Mouse (Mus musculus): ENCODE measurements around the gene Wfdc12. TPM values are rescaled to one million over a fixed set of nuclear protein-coding genes. Genes with fewer than 3 reads are reported as not detected.

The Wfdc12 gene
- polyA plus RNA-seq, 1 experiment from 2014 or later = not detected

DNA sequence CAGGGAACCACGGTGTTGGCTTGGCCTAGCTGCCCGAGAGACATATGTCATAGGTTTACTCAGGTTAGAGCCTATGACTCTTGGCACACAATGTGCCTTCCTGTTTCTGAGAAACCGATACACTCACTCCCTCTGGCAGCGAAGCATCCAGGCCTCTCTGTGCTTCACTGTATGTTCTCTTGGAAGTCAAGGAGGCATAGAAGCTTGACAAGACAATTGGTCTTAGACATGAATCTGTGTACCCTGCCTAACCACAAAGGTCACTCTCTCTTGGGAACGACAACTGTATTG lies 6.2 kb upstream of the Wfdc12 start:
- TF ChIP-seq CTCF (IDR thresholded peaks at IDR 0.05) = no peak
- ChIA-PET CTCF (no interaction called here), POLR2A (no interaction called here)
- in situ Hi-C loops (cut with MboI; ENCODE audit: low pct_unique_long_range_greater_than_20kb) = no loop called here
- no peak for DNase-seq (ENCODE audit: low read depth, low spot score)
- no peak for ATAC-seq
- H3K27me3 ChIP-seq = peaks cover 6% of the 10 kb centered on the region

DNA sequence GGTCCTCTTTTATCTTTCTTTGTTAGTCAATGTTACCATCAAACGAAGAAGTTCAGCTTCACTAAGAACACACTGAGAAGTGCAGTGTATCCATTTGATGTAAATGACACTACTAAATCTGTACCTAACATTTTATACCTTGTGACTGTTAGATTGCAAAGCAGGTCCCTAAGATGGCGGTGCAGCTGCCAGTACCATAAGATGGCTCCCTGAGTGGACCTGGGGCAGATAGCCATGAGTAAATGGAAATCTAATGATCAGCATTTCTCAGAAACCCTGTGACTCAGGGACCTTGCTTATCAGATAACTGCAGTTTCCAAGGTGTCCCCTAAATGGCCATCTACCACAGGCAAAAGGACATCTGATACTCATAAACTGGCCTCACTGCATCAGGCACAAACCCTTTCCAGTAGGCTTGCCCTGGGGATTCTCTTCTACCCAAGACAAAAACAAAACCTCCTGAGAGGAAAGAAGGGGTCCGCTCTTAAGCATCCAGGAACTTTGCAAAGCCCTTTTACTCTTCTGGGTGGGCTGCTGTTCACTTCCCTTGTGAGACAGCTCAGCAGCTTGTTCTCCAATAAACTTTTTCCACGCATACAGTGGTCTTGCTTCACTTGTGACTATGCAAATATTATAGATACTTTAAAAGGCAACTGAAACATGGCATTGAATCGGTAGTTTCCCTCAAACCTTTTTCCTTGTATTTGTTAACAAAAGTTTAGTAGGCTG lies 5.7 kb upstream of the Wfdc12 start:
- in situ Hi-C loops (cut with MboI; ENCODE audit: low pct_unique_long_range_greater_than_20kb) = no loop called here
- POLR2A ChIA-PET = no interaction called here
- CTCF ChIA-PET = no interaction called here
- TF ChIP-seq CTCF (IDR thresholded peaks at IDR 0.05) = no peak
- no peak for DNase-seq (ENCODE audit: low read depth, low spot score)
- H3K27me3 ChIP-seq = peaks cover 6% of the 10 kb centered on the region
- ATAC-seq = no peak

DNA sequence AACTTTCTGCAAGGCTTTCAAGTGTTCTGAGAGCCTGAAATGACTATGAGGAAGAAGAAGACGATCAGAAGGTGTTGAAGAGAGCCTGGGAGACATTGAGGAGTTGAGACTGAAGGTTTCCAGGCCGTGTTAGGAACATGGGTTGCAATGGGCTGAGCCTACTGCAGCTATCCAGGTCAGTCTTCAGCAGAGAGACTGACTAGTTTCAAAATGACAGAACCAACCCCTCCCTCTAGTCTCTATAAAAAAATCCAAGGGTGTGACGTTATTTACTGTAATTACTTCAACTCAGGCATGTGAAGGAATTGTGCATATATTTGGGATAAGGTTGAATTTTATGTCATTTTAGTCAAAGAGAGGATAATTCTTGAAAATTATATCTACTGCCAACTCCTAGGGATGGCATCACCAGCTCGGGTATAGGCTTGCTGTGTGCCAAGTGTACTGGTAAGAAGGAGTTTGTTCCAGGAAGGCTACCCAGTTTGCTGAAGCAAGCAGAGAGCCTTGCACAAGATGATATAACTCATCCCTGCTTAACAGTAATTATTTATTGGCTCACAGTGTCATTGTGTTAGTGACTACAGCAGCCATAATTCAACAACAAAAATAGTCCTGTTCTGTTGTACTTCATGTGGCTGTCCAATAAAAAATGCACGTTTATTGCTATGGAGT lies 4.7 kb upstream of the Wfdc12 start:
- no peak for ATAC-seq
- H3K27me3 ChIP-seq = peaks cover 6% of the 10 kb centered on the region
- DNase-seq (ENCODE audit: low read depth, low spot score) = no peak
- in situ Hi-C loops (cut with MboI; ENCODE audit: low pct_unique_long_range_greater_than_20kb) = no loop called here
- POLR2A ChIA-PET = no interaction called here
- CTCF ChIA-PET = no interaction called here
- TF ChIP-seq CTCF (IDR thresholded peaks at IDR 0.05) = no peak

DNA sequence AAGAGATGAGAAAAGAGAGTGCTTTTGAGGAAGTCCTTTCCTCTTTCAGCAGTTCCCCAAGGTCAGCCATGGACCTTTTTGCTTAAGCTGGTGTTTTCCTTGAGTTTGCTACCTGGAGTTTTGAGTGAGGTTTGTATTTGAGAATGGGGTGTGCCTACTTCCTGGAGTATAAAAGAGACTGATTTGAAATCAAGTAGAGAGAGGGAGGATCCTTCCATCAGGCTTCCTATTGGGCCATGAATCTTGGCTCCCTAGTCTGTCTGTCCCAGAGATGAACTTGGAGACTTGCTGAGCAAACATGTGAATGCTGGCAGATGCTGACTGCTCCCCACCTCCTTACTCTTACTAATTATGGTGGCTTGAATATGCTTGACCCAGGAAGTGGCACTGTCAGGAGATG lies 1.9 kb upstream of the Wfdc12 start:
- peaks cover 6% of the 10 kb centered on the region for H3K27me3 ChIP-seq
- DNase-seq (ENCODE audit: low read depth, low spot score) (no peak), ATAC-seq (no peak)
- ChIA-PET POLR2A (no interaction called here), CTCF (no interaction called here)
- no peak for TF ChIP-seq CTCF (IDR thresholded peaks at IDR 0.05)
- in situ Hi-C loops (cut with MboI; ENCODE audit: low pct_unique_long_range_greater_than_20kb) = no loop called here

DNA sequence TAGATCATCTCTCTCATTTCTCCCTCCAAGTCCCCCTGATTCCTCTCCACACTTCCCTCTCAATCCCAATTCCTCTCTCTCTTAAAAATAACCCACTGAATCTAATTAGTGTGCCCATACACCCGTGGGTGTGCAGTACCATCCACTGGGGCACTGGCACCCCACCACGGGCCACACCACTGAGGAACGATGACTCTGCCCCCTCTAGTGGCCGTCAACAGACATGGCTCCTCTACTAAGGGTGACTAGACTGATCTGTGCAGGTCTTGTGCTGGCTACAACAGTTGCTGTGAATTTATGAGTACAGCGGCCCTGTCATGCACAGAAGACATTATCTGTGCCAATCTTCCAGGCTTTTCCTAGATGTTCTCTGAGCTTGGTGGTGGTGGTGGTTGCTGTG lies 1.7 kb downstream of the Wfdc12 start:
- in situ Hi-C loops (cut with MboI; ENCODE audit: low pct_unique_long_range_greater_than_20kb) = no loop called here
- DNase-seq (ENCODE audit: low read depth, low spot score) = no peak
- peak; percentile 48 for TF ChIP-seq CTCF (IDR thresholded peaks at IDR 0.05)
- ChIA-PET POLR2A (no interaction called here), CTCF (no interaction called here)
- peaks cover 6% of the 10 kb centered on the region for H3K27me3 ChIP-seq
- ATAC-seq = no peak

DNA sequence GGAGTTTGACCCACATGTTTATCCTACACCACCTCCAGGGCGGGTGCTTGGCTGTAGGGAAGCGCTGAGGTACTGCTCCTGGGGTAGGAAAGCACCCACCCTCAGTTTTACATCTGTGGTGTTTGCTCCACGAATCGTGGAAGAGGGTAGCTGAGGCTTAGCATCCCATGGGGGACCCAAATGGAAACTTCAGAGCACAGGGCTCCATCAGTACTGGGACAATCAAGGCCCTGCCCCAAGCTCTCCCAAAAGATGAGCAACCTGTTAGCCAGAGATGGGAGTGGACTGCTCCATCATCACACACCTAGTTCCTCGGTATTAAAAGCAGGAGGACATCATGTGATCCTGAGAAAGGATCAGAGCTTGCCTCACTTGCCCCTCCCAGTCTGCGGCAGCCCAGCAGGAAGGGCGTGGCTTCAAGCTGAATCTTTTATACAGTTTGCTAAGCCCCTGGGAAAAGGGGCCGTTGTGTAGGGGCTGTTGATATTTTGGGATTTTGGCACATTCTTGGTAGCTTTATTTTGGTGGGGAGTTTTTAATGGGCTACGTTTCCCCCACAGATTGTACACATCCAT lies 6.2 kb downstream of the Wfdc12 start:
- no peaks in the 10 kb centered on the region for H3K27me3 ChIP-seq
- TF ChIP-seq CTCF (IDR thresholded peaks at IDR 0.05) = no peak
- POLR2A ChIA-PET = no interaction called here
- CTCF ChIA-PET = no interaction called here
- ATAC-seq (no peak), DNase-seq (ENCODE audit: low read depth, low spot score) (no peak)
- in situ Hi-C loops (cut with MboI; ENCODE audit: low pct_unique_long_range_greater_than_20kb) = no loop called here

DNA sequence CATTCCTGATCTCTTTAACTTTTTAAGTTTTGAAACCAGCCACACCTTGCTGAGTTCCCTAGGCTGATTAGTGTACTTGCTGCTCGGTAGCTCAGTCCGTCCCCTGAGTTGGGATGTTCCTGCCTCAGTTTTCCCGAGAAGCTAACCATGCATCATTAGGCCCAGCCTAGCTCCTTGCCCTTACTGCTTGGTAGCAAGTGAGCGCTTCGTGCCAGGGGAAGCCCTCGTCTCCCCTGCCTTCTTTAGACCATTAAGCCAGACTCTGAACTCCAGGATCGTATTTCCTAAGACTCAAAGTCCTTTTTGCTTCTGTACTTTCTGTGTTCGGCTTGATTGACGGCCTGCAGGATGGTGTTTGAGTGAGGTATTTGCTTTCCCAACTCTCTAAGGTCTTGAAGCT lies 7.1 kb downstream of the Wfdc12 start:
- no peaks in the 10 kb centered on the region for H3K27me3 ChIP-seq
- CTCF ChIA-PET = no interaction called here
- POLR2A ChIA-PET = no interaction called here
- no peak for TF ChIP-seq CTCF (IDR thresholded peaks at IDR 0.05)
- ATAC-seq (no peak), DNase-seq (ENCODE audit: low read depth, low spot score) (no peak)
- in situ Hi-C loops (cut with MboI; ENCODE audit: low pct_unique_long_range_greater_than_20kb) = no loop called here

DNA sequence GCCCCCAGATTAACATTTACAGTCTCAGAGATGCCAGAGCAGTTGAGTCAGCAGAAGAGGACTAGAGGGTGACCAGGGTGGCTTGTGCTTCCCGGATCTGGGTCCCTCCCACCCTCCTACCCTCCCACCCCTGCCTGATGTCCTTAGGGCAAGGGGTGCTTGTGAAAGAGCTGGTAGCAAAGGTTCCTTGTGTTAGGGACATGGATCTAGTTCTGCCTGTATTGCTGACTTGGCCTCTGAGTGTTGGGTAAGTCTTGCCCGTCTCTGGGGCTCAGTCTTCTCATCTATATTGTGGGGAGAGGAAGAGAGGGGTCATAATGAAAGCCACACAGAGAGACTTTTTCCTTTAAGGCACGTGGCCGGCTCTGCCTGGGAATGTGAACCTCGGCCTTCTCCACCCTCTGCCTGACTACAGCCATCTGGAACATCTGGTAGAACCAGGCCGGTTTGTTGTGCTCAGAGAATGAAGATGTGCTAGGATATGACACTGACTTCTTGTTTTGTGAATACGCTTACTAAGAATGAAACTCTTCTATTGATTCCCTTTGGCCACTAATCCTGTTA lies 7.6 kb downstream of the Wfdc12 start, which contains the start of gene Wfdc5:
TSS of gene Wfdc5 (minus strand) at position 51 of the 564 bp plus-strand sequence.
- CTCF ChIA-PET = no interaction called here
- in situ Hi-C loops (cut with MboI; ENCODE audit: low pct_unique_long_range_greater_than_20kb) = no loop called here
- no peaks in the 10 kb centered on the region for H3K27me3 ChIP-seq

GRCm38 (mm10) chr2:164180770-164181169 lies 9.6 kb downstream of the Wfdc12 start:
- no peak for TF ChIP-seq CTCF (IDR thresholded peaks at IDR 0.05)
- in situ Hi-C loops (cut with MboI; ENCODE audit: low pct_unique_long_range_greater_than_20kb) = no loop called here
- CTCF ChIA-PET = interaction anchor here (0.7 to 2.2 kb wide), 8 partner anchors 15 to 210 kb away, joined by 3 to 7 read pairs (median 3); no protein-coding TSS in a partner anchor

More for the DNA sequence above, 7.6 kb downstream of the Wfdc12 start, which contains the start of gene Wfdc5:
- ATAC-seq (no peak), DNase-seq (ENCODE audit: low read depth, low spot score) (no peak)
- TF ChIP-seq CTCF (IDR thresholded peaks at IDR 0.05) = no peak
- POLR2A ChIA-PET = no interaction called here

DNA sequence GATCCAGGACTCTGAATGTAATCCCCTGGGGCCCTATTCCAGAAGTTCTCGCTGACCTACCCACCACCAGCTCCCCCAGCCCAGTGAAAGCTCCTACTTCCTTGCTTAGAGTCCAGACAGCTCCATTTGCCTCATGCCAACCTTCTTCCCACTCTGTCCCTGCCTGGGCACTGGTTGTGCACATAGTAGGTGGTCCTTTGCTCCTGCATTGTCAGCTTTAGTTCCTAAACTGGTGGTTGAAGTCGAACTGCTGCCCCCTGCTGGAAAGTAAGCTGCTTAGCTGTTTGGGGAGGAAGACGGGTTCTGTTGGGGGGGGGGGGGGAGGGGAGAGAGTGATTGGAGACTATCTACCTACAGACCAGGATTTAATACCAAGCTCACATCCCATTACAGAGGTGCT lies 10.3 kb downstream of the Wfdc12 start:
- no peak for TF ChIP-seq CTCF (IDR thresholded peaks at IDR 0.05)
- DNase-seq (ENCODE audit: low read depth, low spot score) (no peak), ATAC-seq (no peak)
- in situ Hi-C loops (cut with MboI; ENCODE audit: low pct_unique_long_range_greater_than_20kb) = no loop called here
- ChIA-PET POLR2A (interaction anchor here (0.6 kb wide), 1 partner anchor 224 kb away, joined by 4 read pairs; no protein-coding TSS in a partner anchor), CTCF (interaction anchor here (0.7 to 2.7 kb wide), 12 partner anchors 14 to 211 kb away, joined by 3 to 9 read pairs (median 4); no protein-coding TSS in a partner anchor)
- H3K27me3 ChIP-seq = no peaks in the 10 kb centered on the region

More at GRCm38 (mm10) chr2:164180770-164181169, 9.6 kb downstream of the Wfdc12 start:
- POLR2A ChIA-PET = no interaction called here
- peak; percentile 60 for ATAC-seq
- H3K27me3 ChIP-seq = no peaks in the 10 kb centered on the region
- no peak for DNase-seq (ENCODE audit: low read depth, low spot score)

GRCm38 (mm10) chr2:164177831-164178230 lies 12.6 kb downstream of the Wfdc12 start:
- no peak for TF ChIP-seq CTCF (IDR thresholded peaks at IDR 0.05)
- ATAC-seq = no peak
- H3K27me3 ChIP-seq = no peaks in the 10 kb centered on the region
- ChIA-PET CTCF (interaction anchor here (2.7 kb wide), 1 partner anchor 51 kb away, joined by 9 read pairs; no protein-coding TSS in a partner anchor), POLR2A (no interaction called here)
- DNase-seq (ENCODE audit: low read depth, low spot score) = no peak
- in situ Hi-C loops (cut with MboI; ENCODE audit: low pct_unique_long_range_greater_than_20kb) = no loop called here
